Mouse (Mus musculus): ENCODE results near the gene Samm50.

DNA sequence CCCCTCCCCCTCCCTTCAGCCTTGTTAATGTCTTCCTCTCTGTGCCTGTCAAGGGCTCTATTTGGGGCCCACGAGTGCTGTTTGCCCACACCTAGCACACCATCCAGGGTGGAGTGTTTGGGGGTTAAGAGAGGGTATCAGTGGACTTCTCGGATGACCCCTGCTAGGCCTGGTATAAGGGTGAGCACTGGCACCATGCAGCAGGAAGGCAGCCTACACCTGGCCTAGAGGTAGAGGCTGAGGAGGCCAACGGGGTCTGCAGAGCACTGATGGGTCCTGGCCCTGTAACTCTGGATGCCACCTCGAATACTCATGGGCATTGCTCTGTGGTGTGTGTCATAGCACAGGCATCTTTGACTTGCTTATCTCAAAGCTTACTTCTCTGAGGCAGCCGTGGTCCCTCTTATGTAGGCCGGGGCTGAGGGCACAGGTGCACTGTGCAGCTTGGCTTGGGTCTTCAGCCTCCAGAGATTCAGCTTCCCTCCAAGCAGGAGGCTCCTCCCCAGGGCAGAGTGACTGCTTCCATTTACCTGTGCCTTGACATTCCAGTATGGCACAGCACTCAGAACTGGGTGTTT, 21.2 kb downstream of the Samm50 start:
- no peak for TF ChIP-seq EP300 (IDR thresholded peaks at IDR 0.05)
- no peak for TF ChIP-seq CTCF (IDR thresholded peaks at IDR 0.05)
